Mouse (Mus musculus) testis, adult 2 months (tissue): ENCODE data around the gene Asb8.

Experiments used
- CTCF ChIP-seq: fragments of 200-500 bp; IDR thresholded peaks from 2 replicates; pipeline ENCODE4 v1.5.1; 2012; ENCODE audit warnings: low read depth, mild to moderate bottlenecking, inconsistent platforms, low read length, moderate library complexity; ENCODE audit not compliant: control insufficient read depth, insufficient read depth, insufficient replicate concordance
- POLR2A ChIP-seq: fragments of 200-500 bp; IDR thresholded peaks from 2 replicates; pipeline ENCODE4 v1.6.1; 2012; ENCODE audit warnings: low read depth, mild to moderate bottlenecking, inconsistent platforms, low read length, moderate library complexity; ENCODE audit not compliant: control insufficient read depth

GRCm38 (mm10) chr15:98154146-98154545 is 11.3 kb downstream of the Asb8 start:
- TF ChIP-seq CTCF (no peak), POLR2A (no peak)
